Mouse (Mus musculus) embryo, embryonic 9.5 days (tissue): ENCODE measurements around the gene Txlng.
"Not testable (repeated sequence)": the region's sequence is repeated elsewhere in the genome, so short reads cannot be mapped to it uniquely, and the experiment has no call there.

Source experiments
- DNase-seq: peaks from one replicate; pipeline ENCODE4 v3.0.0-alpha.2; 2017; ENCODE audit errors: extremely low spot score

Txlng gene

DNA sequence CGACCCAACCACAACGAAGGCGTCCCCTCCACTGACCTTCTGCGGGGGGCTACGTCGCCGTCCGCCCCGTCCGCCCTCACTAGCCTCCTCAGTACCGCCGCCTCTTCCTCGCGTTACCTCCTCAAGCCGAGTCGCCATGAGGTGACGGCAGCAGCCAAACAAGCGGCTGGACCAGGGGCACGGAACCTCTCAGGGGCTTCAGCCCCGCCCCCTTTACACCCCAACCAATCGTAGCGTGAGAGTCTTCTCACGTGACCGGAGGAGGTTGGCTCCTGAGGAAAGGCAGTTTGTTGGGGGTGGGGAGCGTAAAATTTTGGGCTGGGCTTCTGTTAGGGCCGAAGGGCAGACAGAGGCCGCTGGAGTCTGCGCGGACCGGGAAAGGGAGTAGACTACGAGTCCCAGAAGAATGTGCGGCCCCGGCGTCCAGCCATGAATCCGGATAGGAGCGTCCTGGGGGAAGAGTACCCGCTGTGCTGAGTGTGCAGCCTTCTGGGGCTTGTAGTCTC lies at the start of gene Txlng:
Txlng (minus strand) TSS at position 252 of the 506 bp plus-strand sequence.
- peak; percentile 89 for DNase-seq

DNA sequence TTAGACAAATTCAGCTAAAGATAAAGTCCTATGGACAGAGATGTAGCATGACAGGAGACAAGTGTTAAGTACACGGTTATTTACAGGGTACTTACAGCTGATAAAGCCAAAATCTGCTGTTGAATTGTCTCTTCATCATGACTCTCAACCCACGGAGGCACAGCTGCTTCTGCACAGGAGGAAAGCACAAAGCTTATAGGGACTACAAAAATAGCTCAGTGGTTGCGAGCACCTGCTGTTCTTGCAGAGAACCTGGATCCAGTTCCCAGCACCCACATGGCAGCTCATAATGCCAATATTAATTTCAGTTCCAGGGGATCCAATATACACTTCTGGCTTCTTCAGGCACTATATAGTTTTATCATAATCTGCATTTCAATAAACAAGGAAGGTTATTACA lies 49.0 kb upstream of the Txlng start:
- DNase-seq, result no peak

DNA sequence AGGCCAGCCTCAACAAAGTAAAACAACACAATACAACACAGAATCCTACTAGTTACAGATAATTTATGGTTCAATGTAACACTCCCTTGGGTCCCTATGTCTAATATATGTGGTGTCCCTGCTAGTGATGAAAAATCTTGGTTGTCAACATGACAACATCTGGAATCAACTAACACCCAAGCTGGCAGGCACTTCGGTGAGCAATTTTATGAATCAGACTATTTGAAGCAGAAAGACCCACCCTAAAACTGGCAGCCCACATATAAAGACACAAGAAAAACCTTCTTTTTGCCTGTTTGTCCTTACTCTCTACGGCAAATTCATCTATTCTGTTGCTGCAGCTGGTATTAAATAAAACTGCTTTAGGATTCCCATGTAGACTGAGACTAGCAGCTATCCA lies 44.5 kb upstream of the Txlng start:
- DNase-seq, result no peak

DNA sequence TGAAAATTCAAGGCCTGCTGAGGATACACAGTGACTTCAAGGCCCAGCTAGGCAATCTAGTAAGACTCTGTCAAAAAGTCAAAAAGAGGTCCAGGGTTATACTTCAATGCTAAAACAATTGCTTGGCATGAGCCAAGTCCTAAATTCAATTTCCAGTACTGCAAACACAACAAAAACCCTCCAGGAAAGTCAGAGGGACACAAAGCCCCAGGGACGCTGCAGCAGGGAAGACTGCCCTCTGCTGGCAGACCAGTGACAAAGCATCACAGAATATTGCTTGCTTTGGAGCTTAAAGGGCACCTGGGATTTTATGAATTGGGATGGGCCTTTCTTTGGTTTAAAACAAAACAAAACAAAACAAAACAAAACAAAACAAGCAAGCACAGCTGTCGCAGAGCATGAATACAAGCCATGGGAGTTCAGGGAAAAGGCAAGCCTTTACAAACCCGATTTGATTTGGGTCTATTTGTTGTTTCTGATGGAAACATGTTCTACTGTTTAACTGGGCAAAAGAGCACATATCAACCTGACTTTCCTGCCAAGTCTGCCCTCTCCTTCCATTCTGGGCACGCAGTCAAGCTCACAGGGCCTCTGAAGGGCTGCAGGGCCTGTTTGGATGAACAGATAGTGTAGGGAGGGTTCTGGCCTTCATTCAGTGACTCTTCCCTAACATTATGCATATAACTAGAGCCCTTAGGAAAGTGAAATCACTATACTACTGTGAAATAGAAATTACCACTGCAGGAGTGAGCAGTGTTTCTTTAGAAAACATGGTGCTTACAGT lies 42.7 kb upstream of the Txlng start:
- peak; percentile 8 for DNase-seq

DNA sequence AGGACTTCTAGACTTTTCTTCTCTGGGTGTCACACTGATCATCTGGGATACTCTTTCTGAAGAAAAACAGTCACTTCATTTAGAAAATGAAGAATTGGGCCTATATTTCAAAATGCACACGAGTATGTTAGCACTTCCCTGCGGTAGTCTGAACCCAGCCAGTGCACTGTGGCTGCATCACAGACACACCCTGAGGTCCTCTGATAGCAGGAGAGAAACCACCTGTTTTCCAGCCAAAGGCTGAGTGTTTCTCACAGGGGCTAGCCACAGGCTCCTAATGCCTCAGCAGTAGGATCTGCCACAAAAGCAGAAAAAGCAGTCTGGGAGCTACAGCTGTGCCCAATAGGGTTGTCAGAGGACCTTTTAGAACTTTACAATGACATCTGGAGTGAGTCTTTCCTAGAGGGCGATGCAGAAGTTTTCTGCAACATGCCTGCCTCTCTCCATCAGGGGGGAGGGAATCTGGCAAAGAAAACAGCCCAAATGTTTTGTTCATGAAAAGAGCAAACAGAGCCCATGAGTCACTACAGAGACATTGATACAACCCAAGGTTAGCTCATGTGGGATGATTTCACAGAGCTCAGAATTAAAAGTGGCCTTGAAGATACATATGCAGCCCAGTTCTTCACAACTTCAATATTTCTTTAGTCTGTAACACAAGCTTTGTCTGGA lies 39.2 kb upstream of the Txlng start:
- DNase-seq, result no peak

DNA sequence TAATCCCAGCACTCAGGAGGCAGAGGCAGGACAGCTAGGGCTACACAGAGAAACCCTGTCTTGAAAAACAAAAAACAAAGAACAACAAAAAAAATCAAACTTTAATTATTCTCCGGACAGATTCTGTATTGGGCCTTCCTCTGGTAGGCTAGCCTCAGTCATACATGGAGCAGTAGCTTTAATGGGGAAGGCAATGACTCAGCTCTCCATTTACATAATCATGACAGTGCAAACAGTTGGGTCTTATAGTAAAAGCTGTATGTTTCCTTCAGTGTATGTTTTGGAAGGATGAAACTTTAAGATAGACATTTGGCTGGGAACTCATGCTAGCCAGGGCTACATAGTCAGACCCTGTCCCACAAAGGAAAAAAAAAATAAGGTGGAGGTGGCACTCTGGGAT lies 19.4 kb upstream of the Txlng start:
- DNase-seq, result no peak

DNA sequence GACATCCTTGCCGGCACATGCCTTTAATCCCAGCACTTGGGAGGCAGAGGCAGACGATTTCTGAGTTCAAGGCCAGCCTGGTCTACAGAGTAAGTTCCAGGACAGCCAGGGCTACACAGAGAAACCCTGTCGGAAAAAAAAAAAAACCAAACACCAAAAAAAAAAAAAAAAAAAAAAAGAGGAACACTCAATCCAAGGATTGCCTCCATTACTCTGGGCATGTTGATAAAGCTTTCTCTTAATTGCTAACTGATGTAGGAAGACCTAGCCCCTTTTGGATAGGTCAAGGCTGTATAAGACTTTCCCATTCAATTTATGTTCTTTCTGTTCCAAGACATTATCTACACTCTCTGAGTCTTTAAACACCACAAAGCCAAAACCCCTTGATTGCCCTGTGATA lies 16.3 kb upstream of the Txlng start:
- DNase-seq, result no peak

DNA sequence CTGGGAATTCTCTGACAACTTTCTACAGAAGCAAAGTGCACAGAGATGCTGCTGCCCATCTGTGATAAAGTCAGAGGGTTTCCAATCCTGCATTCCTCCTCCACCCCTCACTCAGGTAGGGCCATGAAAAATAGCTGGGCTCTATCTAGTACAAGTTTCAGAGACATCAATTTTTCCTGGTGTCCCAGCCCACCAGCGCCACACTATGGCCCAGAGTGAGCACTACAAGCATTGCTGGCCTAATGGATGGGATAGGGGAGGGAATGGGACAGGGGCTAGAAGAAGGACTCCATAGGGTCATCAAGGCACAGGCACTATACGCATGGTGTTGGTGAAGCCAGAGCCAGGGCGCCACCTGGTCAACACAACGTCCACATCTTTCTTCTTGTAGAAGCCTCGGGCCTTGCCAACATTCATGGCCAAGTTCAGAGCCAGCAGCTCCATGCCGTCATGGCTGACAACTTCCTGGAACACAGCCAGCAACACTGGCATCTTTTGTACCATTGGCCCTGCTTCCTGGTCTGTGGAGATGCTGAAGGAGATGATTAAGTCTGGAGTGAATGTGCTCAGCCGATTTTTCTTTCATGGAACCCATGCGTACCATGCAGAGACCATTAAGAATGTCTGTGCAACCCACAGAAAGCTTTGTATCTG lies 15.3 kb upstream of the Txlng start:
- DNase-seq, result no peak

DNA sequence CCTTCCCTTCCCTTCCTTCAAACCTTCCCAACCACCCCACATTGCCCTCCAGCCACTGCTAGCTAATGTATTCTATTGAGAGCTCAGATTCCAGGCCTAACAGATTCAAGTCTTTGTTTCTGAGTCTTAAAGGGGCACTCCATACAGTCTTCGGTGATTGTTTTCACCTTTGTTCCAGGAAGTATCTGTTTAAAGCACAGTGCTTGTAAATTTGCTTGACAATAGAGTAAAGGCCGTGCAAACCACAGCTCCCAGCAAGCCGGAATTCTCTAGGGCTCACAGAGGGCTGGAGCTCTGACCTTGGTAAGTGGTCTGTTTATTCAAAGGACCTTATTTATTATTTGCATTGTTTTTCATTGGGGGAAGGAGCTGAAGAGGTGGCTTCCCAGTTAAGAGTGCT lies 2.8 kb upstream of the Txlng start:
- DNase-seq, result peak; percentile 5

DNA sequence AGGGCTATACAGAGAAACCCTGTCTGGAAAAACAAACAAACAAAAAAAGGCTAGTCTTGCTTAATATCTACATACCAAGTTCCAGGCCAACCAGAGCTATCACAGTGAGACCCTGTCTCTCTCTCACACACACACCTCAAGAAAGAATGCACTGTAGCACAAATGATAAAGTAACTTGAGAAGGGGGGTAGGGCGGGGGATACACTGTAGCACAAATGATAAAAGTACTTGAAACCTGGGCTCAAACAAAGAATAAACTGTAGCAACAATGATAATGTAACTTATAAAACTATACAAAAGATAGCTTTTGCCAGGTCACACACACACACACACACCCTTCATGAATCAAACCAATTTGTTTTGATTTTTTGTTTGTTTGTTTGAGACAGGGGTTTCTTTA lies 2.3 kb upstream of the Txlng start:
- DNase-seq, result no peak

DNA sequence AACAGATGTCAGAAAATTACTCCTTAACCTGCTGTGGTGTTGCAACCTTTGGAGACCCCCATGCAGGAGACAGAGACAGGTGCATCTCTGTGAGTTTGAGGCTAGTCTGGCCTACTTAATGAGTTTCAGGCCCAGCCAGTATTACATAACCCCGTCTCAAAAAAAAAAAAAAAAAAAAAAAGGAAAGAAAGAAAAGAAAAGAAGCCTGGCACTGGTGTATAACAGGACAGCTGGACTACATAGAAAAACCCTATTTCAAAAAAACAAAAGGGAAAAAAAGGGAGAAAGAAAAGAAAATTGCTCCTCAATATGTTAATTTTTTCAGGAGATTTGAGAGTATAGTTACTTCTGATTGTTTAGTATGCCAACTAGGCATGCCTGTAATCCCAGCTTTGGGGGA lies 1.8 kb upstream of the Txlng start:
- no peak for DNase-seq

DNA sequence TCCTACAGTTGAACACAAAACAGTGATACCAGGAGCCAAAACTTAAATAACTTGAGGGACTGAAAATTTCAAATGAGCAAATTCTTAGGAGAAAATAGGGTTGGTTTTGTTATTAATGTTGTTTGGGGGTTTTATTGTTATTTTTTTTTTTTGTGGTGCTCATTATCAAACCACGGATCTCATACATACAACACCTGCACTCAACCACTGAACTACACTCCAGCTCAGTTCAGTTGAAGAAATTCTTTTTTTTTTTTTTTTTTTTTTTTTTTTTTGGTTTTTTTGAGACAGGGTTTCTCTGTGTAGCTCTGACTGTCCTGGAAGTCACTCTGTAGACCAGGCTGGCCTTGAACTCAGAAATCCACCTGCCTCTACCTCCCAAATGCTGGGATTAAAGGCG lies 1.1 kb upstream of the Txlng start:
- DNase-seq, result not testable (repeated sequence)

DNA sequence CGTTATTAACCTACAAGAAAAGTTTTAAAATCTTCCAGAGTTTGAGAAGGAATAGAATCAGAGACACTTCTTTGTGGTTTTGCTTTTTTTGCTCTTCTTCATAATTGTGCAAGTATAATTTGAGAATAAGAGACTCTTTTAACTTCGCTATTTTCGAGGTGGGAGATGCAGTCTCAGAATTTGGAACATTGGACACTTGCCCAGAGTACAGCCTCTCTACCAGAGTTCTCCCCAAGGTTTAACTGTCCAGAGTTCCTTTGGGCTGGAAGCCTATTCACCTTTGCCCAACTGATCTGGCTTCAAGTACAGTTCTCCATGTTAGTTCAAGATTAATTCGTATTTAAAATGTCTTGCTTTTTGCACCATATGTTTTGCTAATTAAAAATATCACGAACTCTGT lies 487 bp upstream of the Txlng start:
- no peak for DNase-seq

DNA sequence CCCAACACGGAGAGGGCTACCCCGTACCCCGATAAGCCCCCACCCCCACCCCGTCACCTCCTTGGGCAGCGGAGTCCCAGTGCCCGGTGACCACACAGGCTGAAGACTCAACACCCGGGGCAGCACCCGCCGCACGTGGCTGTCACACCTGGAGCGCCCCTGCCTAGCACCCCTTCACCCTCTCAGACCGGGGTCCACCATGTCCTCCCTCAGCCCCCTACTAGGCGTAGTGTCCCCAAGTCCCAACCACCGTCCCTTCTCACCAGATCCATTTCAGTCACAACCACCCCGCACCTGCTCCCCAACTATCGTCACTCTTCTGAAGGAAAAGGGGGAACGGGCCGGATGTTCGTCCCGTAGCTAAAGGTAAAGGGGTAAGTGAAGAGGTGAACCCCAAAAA lies 471 bp downstream of the Txlng start:
- no peak for DNase-seq

DNA sequence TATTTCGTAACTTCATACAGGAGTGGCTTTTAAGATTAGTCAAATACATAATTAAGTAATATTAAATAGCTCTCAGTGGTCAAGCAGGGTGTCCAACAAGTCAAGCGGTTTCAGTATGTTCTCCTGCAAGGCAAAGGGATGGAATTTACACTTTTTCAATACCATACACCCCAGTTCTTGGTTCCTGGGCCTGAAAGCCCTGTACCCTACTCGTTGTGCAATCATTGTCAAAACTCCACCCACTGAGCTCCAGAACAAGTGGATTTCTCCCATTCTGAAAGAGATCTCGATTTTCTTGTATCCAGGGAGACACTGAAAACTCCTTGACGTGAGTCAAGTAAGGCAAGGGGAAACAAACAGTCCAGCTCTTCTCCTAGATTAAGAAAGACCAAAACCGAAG lies 1.2 kb downstream of the Txlng start:
- DNase-seq, result no peak

DNA sequence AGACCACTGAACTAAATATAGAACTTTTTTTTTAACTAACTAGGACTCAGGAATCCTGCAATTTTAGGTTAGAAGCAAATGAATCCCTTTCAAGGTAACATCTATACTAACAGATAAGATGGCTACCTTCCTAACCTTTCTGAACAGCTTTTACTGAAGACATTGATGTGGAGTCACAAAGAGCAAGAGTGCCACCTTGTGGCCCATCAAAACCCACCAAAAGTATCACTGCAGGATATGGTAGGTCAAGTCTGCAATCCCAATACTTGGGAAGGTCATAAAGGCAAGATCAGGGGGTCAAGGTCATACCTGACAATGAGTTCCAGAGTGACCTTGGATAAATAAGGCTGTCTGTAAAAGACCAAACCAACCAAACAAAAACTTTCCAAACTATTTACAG lies 28.9 kb downstream of the Txlng start:
- peak; percentile 20 for DNase-seq

DNA sequence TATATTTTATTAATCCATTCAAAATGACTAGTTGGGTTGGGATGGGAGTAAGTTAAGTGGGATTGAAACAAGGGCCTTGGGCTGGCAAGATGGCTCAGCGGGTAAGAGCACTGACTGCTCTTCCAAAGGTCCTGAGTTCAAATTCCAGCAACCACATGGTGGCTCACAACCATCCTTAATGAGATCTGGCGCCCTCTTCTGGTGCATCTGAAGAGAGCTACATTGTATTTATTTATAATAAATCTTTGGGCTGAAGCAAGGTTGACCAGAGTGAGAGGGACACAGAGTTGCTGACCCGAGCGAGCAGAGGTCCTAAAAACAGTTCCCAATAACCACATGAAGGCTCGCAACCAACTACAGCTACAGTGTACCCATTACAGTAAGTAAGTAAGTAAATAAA lies 37.9 kb downstream of the Txlng start:
- not testable (repeated sequence) for DNase-seq

DNA sequence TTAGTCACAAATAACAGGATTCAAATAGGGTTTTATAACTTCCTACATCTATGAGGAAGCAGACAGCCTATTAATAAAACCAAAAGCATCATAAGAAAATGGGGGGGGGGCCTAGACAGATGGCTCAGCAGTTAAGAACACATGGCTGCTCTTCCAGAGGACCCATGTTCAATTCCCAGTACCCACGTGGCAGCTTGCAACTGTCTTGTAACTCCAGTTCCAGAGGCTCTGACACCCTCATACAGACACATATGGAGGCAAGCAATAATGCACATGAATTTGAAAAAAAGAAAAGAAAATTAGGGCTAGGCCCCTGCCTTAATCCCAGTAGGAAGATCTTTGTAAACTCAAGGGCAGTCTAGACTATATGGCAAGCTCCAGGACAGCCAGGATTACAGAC lies 40.9 kb downstream of the Txlng start:
- DNase-seq, result no peak

DNA sequence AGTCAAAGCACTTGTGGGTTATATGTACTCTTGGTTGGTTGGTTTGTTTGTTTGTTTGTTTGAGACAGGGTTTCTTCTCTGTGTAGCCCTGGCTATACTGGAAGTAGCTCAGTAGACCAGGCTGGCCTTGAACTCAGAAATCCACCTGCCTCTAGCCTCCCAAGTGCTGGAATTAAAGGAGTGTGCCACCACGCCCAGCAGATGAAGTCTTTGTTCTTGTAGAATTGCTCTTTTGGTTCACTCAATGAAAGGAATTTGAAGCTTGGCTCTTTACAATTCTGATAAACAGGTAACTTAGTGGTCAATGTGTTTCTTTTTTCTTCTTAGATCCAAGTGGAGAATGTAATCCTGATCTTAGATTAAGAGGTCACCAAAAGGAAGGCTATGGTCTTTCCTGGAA lies 58.5 kb downstream of the Txlng start:
- DNase-seq, result no peak

DNA sequence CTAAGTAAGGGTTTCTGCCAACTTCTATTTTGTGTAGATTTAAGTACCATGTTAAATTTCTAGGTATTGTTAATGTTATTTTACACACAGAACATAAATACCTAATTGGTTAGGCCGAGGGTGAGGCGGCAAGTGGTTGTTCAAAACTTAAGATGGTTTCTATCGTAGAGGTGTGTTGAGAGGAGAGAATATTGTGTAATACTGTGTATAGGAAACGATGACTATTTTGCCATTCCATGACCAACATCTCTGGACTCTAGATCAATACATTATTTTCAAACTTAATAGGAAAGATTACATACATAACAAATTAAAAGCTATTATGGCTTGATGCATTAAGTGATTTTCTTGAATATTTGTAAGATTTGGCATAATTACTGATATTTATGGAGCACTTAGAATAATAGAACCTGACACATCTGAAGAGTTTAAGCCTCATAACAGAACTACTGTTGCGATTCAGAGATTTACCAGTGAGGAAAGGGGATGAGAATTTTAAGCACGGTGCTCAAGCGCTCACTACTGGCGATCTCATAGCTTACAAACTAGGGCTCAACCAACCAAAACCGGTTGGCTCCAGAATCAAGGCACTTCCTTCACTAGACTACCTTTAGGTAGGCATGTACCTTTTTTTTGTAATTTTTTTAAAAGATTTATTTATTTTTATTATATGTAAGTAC lies 67.4 kb downstream of the Txlng start:
- no peak for DNase-seq

DNA sequence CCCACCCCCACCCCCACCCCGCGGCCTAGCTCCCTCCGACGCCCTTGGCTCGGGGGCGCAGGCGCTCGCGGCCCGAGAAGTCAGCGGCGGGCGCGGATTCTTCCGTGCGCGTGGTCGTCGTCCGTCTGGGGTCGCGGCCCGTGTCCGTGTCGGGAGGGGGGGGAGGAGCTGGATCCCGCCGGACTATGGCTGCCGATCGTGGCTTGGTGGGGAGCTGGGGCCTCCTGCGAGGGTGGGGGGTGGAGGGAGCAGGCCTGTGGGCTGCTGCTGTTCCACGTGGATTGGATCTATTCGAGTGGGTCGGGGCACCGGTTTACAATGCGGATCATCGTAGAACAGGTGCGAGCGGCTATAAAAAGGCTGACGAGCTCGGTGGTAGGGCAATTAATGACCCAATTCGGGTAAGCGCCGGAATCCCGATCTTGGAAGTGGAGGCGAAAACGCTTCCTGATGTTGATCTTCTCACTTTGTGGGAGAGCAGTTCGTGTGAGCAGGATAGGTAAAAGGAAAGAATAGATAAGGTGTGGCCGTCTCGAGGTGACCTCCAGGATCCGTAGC lies 68.2 kb downstream of the Txlng start:
- peak; percentile 41 for DNase-seq
